Mouse (Mus musculus) left cerebral cortex, adult 18-20 months (tissue): ENCODE results near the gene Olfr155. TPM values are rescaled to one million over a fixed set of nuclear protein-coding genes. Genes with fewer than 3 reads are reported as not detected.
A peak's percentile ranks its signal among the peaks of the same experiment; 100 is the strongest.

Source experiments
- DNase-seq, 2 experiments: peaks; one replicate each; pipeline ENCODE4 v3.0.0; 2021 to 2022; ENCODE audit warnings: low spot score in 2 of 2, mixed read lengths in 1 of 2
- total RNA-seq, 2 experiments: library from RNA; stranded (reverse); gene quantifications; 2 replicates each; pipeline ENCODE4 v1.2.3; 2021

The Olfr155 gene
- total RNA-seq, 2 experiments from 2014 or later, result not detected

DNA sequence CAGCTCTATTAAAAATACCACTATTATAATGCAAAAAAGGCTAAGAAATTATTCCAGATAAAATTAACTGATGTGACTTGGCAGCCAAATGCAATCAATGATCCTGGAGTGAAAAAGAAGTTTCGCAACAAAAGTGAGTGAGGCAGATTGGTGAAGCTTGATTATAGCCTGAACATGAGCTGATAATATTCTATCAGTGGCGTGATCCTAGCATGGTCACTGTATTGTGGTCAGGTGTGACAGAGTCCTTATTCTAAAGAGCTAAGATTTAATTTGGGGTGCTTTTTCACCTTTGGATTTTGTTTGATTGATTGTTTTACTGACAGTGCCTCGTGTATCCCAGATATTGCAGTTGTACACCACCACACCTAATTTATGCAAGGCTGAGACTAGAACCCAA, 39.9 kb downstream of the Olfr155 start:
- DNase-seq, result no peak

DNA sequence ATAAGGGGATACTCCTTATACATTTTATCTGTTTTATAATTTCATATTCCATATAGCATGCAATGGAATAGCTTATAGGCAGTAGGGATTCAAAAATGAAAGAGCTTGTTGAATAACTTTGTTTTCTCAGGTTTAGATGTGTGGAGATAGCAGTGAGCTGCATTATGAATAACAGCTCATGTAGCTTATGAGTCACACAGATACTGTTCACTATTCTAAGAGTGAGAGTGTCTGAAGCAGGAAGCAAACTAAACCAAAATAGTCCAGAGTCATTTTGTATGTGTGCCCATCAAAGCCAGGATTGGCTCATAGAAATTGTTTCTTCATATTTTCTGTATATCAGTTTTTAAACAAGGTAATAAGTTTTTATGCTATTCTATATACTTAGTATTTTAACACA, 45.8 kb downstream of the Olfr155 start:
- no peak for DNase-seq

DNA sequence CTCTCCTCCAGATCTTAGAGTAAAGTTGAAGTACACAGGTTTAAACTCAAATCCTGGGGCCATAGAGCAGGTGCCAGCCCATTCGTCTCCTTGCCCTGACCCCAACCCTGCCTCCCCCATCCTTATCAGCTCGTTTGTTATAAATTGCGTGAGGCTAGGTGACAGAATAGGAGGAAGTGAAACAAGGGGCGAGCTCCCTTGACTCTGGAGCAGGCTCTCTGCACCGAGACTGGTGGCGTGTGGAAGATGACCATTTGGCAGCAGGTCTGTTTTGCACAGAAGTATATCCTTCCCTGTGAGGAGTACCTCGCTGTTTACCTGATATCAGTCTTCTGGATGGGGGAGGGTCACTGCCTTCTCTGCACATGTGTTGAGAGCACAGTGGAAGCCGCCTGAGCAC, 47.8 kb downstream of the Olfr155 start:
- DNase-seq, result no peak

DNA sequence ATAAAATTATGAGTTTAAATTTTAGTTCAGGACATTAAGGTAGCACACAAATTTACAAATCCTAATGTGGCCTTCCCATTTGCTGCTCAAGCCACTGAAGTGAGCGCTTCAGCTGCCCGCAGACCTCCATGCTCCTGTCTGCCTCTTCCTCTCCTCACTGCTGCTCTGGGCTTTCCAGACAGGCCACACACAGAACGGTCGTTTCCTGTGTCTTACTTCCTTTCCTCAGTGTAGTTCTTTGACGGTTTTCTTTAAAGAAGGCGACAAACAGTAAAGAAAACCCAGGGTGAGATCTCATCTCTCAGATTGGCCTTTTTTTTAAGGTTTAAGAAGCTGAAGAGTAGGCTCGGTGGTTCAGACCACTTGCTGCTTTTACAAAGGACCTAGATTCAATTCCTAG, 52.3 kb downstream of the Olfr155 start:
- DNase-seq, result no peak

- DNase-seq, result peak; percentile 54 to 56
These were observed 55.1 kb downstream of the Olfr155 start for GRCm38 (mm10) chr4:43906443-43906842.

Other genes with a start within 250 kb of the Olfr155 start
- 10 to 100 TPM; 47.5 to 48.4 TPM for gene Npr2, start 219.6 kb upstream of the Olfr155 start, total RNA-seq
- gene Spag8, start 198.0 kb upstream of the Olfr155 start, total RNA-seq, result 1 to 10 TPM in 1 of 2 experiments, under 1 TPM in 1; 0.87 to 2.1 TPM
- gene Hint2, start 195.1 kb upstream of the Olfr155 start, total RNA-seq, result 10 to 100 TPM; 34.1 to 40.5 TPM
- gene Tmem8b, start 182.6 kb upstream of the Olfr155 start, total RNA-seq, result 10 to 100 TPM; 57.7 to 64.8 TPM
- 1 to 10 TPM; 1.6 to 1.7 TPM for gene Fam221b, start 182.4 kb upstream of the Olfr155 start, total RNA-seq
- gene Olfr70, start 150.8 kb upstream of the Olfr155 start, total RNA-seq, result not detected
- gene Olfr71, start 141.3 kb upstream of the Olfr155 start, total RNA-seq, result under 1 TPM in 1 of 2 experiments, not detected in 1; 0.12 TPM
- 1 to 10 TPM in 1 of 2 experiments, under 1 TPM in 1; 0.61 to 1.5 TPM for gene Hrct1, start 124.4 kb upstream of the Olfr155 start, total RNA-seq
- 1 to 10 TPM in 1 of 2 experiments, under 1 TPM in 1; 0.44 to 1.1 TPM for gene Spaar, start 121.5 kb upstream of the Olfr155 start, total RNA-seq
- not detected for gene Olfr159, start 80.6 kb upstream of the Olfr155 start, total RNA-seq
- gene Olfr156, start 27.7 kb upstream of the Olfr155 start, total RNA-seq, result not detected
- not detected for gene Olfr157, start 11.4 kb upstream of the Olfr155 start, total RNA-seq
- 1 to 10 TPM; 6.5 to 8.3 TPM for gene Reck, start 24.0 kb downstream of the Olfr155 start, total RNA-seq
- gene Glipr2, start 105.8 kb downstream of the Olfr155 start, total RNA-seq, result 1 to 10 TPM; 3.1 to 4.1 TPM
- not detected for gene Ccin, start 131.9 kb downstream of the Olfr155 start, total RNA-seq
- gene Clta, start 152.9 kb downstream of the Olfr155 start, total RNA-seq, result 100 to 1,000 TPM; 291 to 294 TPM
- 10 to 100 TPM; 45.3 to 54.3 TPM for gene Gne, start 232.6 kb downstream of the Olfr155 start, total RNA-seq